Mouse (Mus musculus) heart, embryonic 14.5 days (tissue): ENCODE results near the gene Gys2. TPM values are rescaled to one million over a fixed set of nuclear protein-coding genes. Genes with fewer than 3 reads are reported as not detected.

ENCODE experiments used
- ATAC-seq: fragments of 200-750 bp; cut with Nextera tagmentation; 2 replicates; pipeline ENCODE4 v1.8.0; 2017; ENCODE audit warnings: low read depth, moderate TSS enrichment; ENCODE audit not compliant: insufficient number of reproducible peaks, insufficient read depth, low FRiP score
- H3K27ac ChIP-seq, 2 experiments: fragments of 200-500 bp in 1 of 2; fragments of 300-500 bp in 1 of 2; sonication (generic) in 1 of 2; replicated peaks in 1 of 2; 2 replicates each; pipeline ENCODE4 v1.5.1; 2012 to 2014; ENCODE audit warnings: low read depth in 2 of 2, low read length in 2 of 2, control low read depth in 1 of 2, mild to moderate bottlenecking in 1 of 2, mixed read lengths in 1 of 2; ENCODE audit not compliant: control insufficient read depth in 1 of 2, insufficient read depth in 1 of 2
- H3K27me3 ChIP-seq: fragments of 300-500 bp; sonication (generic); 2 replicates; pipeline ENCODE4 v1.6.1; 2014; ENCODE audit warnings: mild to moderate bottlenecking, low read length, control low read depth; ENCODE audit not compliant: control insufficient read depth, insufficient read depth
- H3K36me3 ChIP-seq: fragments of 300-500 bp; sonication (generic); 2 replicates; pipeline ENCODE4 v1.6.1; 2014; ENCODE audit warnings: mild to moderate bottlenecking, control low read depth, low read length, mixed read lengths; ENCODE audit not compliant: control insufficient read depth, insufficient read depth
- H3K4me1 ChIP-seq, 2 experiments: fragments of 200-500 bp in 1 of 2; fragments of 300-500 bp in 1 of 2; sonication (generic) in 1 of 2; 2 replicates each; pipeline ENCODE4 v1.6.1; 2012 to 2014; ENCODE audit warnings: low read length in 2 of 2, control low read depth in 1 of 2, mixed read lengths in 1 of 2; ENCODE audit not compliant: control insufficient read depth in 2 of 2, insufficient read depth in 2 of 2
- H3K4me2 ChIP-seq: fragments of 300-500 bp; sonication (generic); 2 replicates; pipeline ENCODE4 v1.6.1; 2014; ENCODE audit warnings: mild to moderate bottlenecking, low read length
- H3K4me3 ChIP-seq, 2 experiments: fragments of 200-500 bp in 1 of 2; fragments of 300-500 bp in 1 of 2; sonication (generic) in 1 of 2; 2 replicates each; pipeline ENCODE4 v1.5.1; 2012 to 2014; ENCODE audit warnings: low read length in 2 of 2, mild to moderate bottlenecking in 2 of 2, control low read depth in 1 of 2, low read depth in 1 of 2, moderate library complexity in 1 of 2; ENCODE audit not compliant: control insufficient read depth in 1 of 2, insufficient read depth in 1 of 2
- H3K9ac ChIP-seq: fragments of 300-500 bp; sonication (generic); 2 replicates; pipeline ENCODE4 v1.6.1; 2014; ENCODE audit warnings: mild to moderate bottlenecking, low read length
- H3K9me3 ChIP-seq: fragments of 300-500 bp; sonication (generic); 2 replicates; pipeline ENCODE4 v1.6.1; 2016; ENCODE audit warnings: low read length, control low read depth; ENCODE audit not compliant: control insufficient read depth
- WGBS: fragments of 180-500 bp; shearing (Covaris S2); extraction: QIAGEN DNeasy Blood & Tissue Kit; methylation state at CpG from one replicate; pipeline ENCODE4 v1.1.7; 2014; 5-methylcytosine and 5-hydroxymethylcytosine counted together
- polyA plus RNA-seq: library from polyadenylated mRNA; unstranded; fragments of >200 nt; fragmentation: Nextera tagmentation; extraction: Ambion mirVana; gene quantifications from 2 replicates; pipeline ENCODE4 v1.2.1, GENCODE M21; 2014

Gys2 gene
- polyA plus RNA-seq, 1 experiment from 2014 or later, result not detected

- Histone ChIP-seq H3K27me3 (peaks cover 36% of the 10 kb centered on the region), H3K36me3 (no peaks in the 10 kb centered on the region), H3K4me2 (peak within 1 kb of the TSS; percentile 63; the same call in 1 of the 2 replicates), H3K4me1 (peaks cover 0 to 4% of the 10 kb centered on the region in 2 experiments; a peak in 2 of 4 replicates), H3K4me3 (no peak within 1 kb of the TSS; a peak in 1 of 4 replicates), H3K9ac (no peak within 1 kb of the TSS), H3K27ac (no peak within 1 kb of the TSS), H3K9me3 (no peaks in the 10 kb centered on the region)
- WGBS, result 65% methylated on average over 11 of the region's 11 CpGs
- no peak for ATAC-seq
Measured at GRCm38 (mm10) chr6:142412906-142413491, 59.9 kb downstream of the Gys2 start, which contains the start of gene Spx. Spx (plus strand) TSS chr6:142413441.

- no peak overlapping the region for H3K9ac ChIP-seq
- no peak for ATAC-seq
- H3K36me3 ChIP-seq, result no peaks in the 10 kb centered on the region
- no peak overlapping the region for H3K4me3 ChIP-seq
- no peak overlapping the region for H3K4me2 ChIP-seq
- peaks cover 33% of the 10 kb centered on the region for H3K27me3 ChIP-seq
- no peak overlapping the region for H3K27ac ChIP-seq
- WGBS, result 9% methylated on average over 1 of the region's 1 CpGs
- H3K4me1 ChIP-seq, result peaks cover 0 to 4% of the 10 kb centered on the region in 2 experiments; a peak in 2 of 4 replicates
- H3K9me3 ChIP-seq, result no peaks in the 10 kb centered on the region
Measured at GRCm38 (mm10) chr6:142411140-142411539, 61.8 kb downstream of the Gys2 start.

DNA sequence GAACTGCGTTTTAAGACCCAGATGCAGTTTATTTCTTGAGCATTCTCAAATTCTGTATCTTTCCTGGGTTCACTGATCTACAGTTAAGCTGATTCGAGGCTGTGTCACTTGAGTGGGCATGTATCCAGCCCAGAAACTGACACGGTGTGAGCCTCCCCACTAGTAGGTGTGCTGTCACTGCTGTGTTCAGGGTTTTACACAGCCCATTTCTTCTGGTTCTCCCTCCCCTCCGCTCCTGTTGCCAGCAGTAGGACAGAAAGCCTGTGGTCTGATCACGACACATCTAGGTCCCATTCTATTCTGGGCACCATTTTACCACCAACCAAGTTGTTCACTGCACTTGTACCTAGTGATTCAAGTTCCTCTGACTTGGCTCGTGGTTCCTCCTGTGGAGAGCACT, 77.2 kb downstream of the Gys2 start:
- no peaks in the 10 kb centered on the region for H3K27me3 ChIP-seq
- H3K4me1 ChIP-seq, result no peaks in the 10 kb centered on the region; a peak in 1 of 4 replicates
- no peak overlapping the region for H3K27ac ChIP-seq
- H3K9me3 ChIP-seq, result no peaks in the 10 kb centered on the region
- 90% methylated on average over 6 of the region's 6 CpGs for WGBS
- H3K36me3 ChIP-seq, result peaks cover 48% of the 10 kb centered on the region
- no peak overlapping the region for H3K9ac ChIP-seq
- no peak for ATAC-seq
- H3K4me3 ChIP-seq, result no peak overlapping the region
- H3K4me2 ChIP-seq, result no peak overlapping the region

- H3K27ac ChIP-seq, result no peak overlapping the region
- peaks cover 39% of the 10 kb centered on the region for H3K36me3 ChIP-seq
- H3K4me2 ChIP-seq, result no peak overlapping the region
- 74% methylated on average over 5 of the region's 5 CpGs for WGBS
- H3K4me3 ChIP-seq, result no peak overlapping the region
- H3K9ac ChIP-seq, result no peak overlapping the region
- no peaks in the 10 kb centered on the region for H3K9me3 ChIP-seq
- no peaks in the 10 kb centered on the region for H3K27me3 ChIP-seq
- ATAC-seq, result no peak
- H3K4me1 ChIP-seq, result no peaks in the 10 kb centered on the region; a peak in 1 of 4 replicates
Measured at GRCm38 (mm10) chr6:142394669-142395068, 78.2 kb downstream of the Gys2 start.

DNA sequence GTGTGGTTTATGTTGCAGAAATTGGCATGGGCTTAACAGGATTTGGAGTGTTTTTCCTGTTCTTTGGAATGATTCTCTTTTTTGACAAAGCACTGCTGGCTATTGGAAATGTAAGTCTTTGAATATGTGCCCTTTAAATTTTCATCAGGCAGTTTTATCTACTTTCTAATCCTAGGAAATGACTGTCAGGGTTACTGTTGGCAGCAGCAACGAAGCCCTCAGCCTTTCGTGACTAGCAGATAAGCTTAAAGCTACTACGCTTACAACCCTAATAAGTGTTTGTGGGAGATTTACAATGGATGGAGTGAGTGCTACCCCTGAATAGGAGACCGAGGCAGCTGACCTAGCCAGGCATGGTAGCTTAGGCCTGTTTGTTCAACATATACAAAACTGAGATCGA, 80.6 kb downstream of the Gys2 start:
- Histone ChIP-seq H3K27ac (no peak overlapping the region), H3K4me2 (no peak overlapping the region), H3K4me1 (peaks cover 0 to 15% of the 10 kb centered on the region in 2 experiments; a peak in 2 of 4 replicates), H3K4me3 (no peak overlapping the region), H3K27me3 (no peaks in the 10 kb centered on the region), H3K9me3 (no peaks in the 10 kb centered on the region), H3K9ac (no peak overlapping the region), H3K36me3 (peaks cover 39% of the 10 kb centered on the region)
- 49% methylated on average over 5 of the region's 5 CpGs for WGBS
- ATAC-seq, result no peak

- no peaks in the 10 kb centered on the region for H3K27me3 ChIP-seq
- no peaks in the 10 kb centered on the region for H3K9me3 ChIP-seq
- no peak overlapping the region for H3K4me3 ChIP-seq
- H3K4me2 ChIP-seq, result no peak overlapping the region
- 74% methylated on average over 2 of the region's 2 CpGs for WGBS
- peaks cover 14% of the 10 kb centered on the region for H3K36me3 ChIP-seq
- ATAC-seq, result no peak
- H3K27ac ChIP-seq, result no peak overlapping the region
- no peak overlapping the region for H3K9ac ChIP-seq
- H3K4me1 ChIP-seq, result peaks cover 0 to 19% of the 10 kb centered on the region in 2 experiments; a peak in 2 of 4 replicates
Measured at GRCm38 (mm10) chr6:142389101-142389500, 83.8 kb downstream of the Gys2 start.

DNA sequence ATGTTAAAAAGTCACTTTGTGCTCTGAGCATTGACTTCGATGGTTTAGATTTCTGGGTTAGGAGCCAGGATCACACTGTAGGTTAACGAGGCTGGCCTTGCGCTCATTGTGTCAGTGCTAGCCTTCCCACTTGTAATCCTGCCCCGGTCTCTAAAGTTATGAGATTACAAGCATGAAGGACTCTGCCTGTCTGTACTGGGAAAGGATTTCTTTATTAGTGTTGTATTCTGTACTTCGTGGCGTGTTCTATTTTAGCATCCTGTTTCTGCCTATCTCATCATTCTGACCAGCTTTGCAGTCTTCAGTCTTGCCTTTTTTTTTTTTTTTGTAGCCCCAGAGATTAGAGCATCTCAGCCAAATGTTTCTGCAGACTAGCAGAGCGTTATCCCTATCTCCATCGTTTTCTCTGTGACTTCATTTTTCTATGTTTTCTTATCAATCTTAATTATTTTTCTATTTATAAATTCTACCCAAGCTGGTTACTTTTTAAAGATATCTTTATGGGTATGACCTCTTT, 85.1 kb downstream of the Gys2 start:
- Histone ChIP-seq H3K27ac (peak overlapping the region in 1 of 2 experiments; percentile 26; a peak in 1 of 4 replicates), H3K27me3 (no peaks in the 10 kb centered on the region), H3K9ac (peak overlapping the region; percentile 84), H3K4me2 (peak overlapping the region; percentile 78), H3K36me3 (0 out of 2 replicates have a peak, but pooled peaks cover 5% of the 10 kb centered on the region), H3K4me1 (peaks cover 0 to 19% of the 10 kb centered on the region in 2 experiments; a peak in 2 of 4 replicates), H3K4me3 (peak overlapping the region; percentile 98 to 99), H3K9me3 (no peaks in the 10 kb centered on the region)
- 9% methylated on average over 8 of the region's 8 CpGs for WGBS
- no peak for ATAC-seq
